Mouse (Mus musculus): ENCODE measurements around the gene Rcbtb2.

DNA sequence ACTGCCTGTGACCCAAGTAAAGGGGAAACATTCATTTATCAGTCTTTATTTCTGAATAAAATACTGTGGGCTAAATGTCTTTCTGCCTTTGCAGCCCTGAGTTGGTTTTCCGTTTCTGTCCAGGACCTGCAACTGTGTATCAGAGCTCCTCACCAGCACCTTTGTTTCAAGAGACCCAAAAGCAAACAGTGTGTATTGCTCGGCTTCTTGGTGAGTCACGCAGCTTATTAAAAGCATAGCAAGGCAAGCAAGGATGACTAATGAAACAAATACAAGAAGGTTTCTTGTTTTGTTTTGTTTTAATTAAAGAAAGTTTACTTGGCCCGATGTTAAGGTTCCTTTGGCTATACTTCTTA, at the start of gene Rcbtb2:
- no peak for TF ChIP-seq CTCF (IDR thresholded peaks at IDR 0.05; ENCODE audit: borderline replicate concordance, extremely low read depth, insufficient read depth, insufficient read length)
- TF ChIP-seq POLR2A (IDR thresholded peaks at IDR 0.05; ENCODE audit: borderline replicate concordance, extremely low read depth, insufficient read depth, insufficient read length, poor library complexity, severe bottlenecking): no peak
